Mouse (Mus musculus) yolk sac, embryonic 10.5 days (tissue): ENCODE results near the gene Slc25a42.
A peak's percentile ranks its signal among the peaks of the same experiment; 100 is the strongest.

Experiments used
- DNase-seq: peaks from one replicate; pipeline ENCODE4 v3.0.0-alpha.2; 2017; ENCODE audit warnings: low spot score

Gene Slc25a42

GRCm38 (mm10) chr8:70170748-70171147 is 41.4 kb downstream of the Slc25a42 start:
- peak; percentile 18 for DNase-seq

GRCm38 (mm10) chr8:70170116-70170515 is 42.0 kb downstream of the Slc25a42 start:
- no peak for DNase-seq

GRCm38 (mm10) chr8:70166504-70167110 is 45.5 kb downstream of the Slc25a42 start:
- peak; percentile 50 for DNase-seq

- no peak for DNase-seq
Observed at GRCm38 (mm10) chr8:70163316-70163715, 48.8 kb downstream of the Slc25a42 start.

GRCm38 (mm10) chr8:70160015-70160414 is 52.1 kb downstream of the Slc25a42 start:
- no peak for DNase-seq

- DNase-seq = no peak
Observed at GRCm38 (mm10) chr8:70159211-70159610, 52.9 kb downstream of the Slc25a42 start.

GRCm38 (mm10) chr8:70158069-70158853 is 53.8 kb downstream of the Slc25a42 start:
- DNase-seq = peak; percentile 76

- DNase-seq = no peak
Observed at GRCm38 (mm10) chr8:70157240-70157800, 54.8 kb downstream of the Slc25a42 start.

GRCm38 (mm10) chr8:70152537-70153257 is 59.4 kb downstream of the Slc25a42 start:
- DNase-seq = peak; percentile 81

- no peak for DNase-seq
Observed at GRCm38 (mm10) chr8:70150158-70150557, 61.9 kb downstream of the Slc25a42 start.

GRCm38 (mm10) chr8:70147678-70148607 is 64.2 kb downstream of the Slc25a42 start:
- no peak for DNase-seq

GRCm38 (mm10) chr8:70139981-70140380 is 72.1 kb downstream of the Slc25a42 start:
- no peak for DNase-seq

GRCm38 (mm10) chr8:70139026-70139857 is 72.9 kb downstream of the Slc25a42 start, which contains the start of the genes Rfxank, Borcs8 and Mef2b:
Rfxank (minus strand) TSS chr8:70139154.
Borcs8 (plus strand) TSS chr8:70139499.
Mef2b (plus strand) TSS chr8:70139711.
- DNase-seq = peak; percentile 99

GRCm38 (mm10) chr8:70137890-70138289 is 74.2 kb downstream of the Slc25a42 start:
- no peak for DNase-seq

- DNase-seq = no peak
Observed at GRCm38 (mm10) chr8:70136591-70136990, 75.5 kb downstream of the Slc25a42 start.

- DNase-seq = no peak
Observed at GRCm38 (mm10) chr8:70134931-70135330, 77.2 kb downstream of the Slc25a42 start.
